Mouse (Mus musculus) small intestine, adult 2 months (tissue): ENCODE measurements around the gene Scaf4. TPM values are rescaled to one million over a fixed set of nuclear protein-coding genes. Genes with fewer than 3 reads are reported as not detected.
"Not testable (repeated sequence)": the region's sequence is repeated elsewhere in the genome, so short reads cannot be mapped to it uniquely, and the experiment has no call there.

ENCODE experiments used
- H3K27ac ChIP-seq: fragments of 200-500 bp; 2 replicates; pipeline ENCODE4 v1.5.1; 2012; ENCODE audit warnings: low read depth, low read length, control low read depth, inconsistent platforms; ENCODE audit not compliant: insufficient read depth
- H3K27me3 ChIP-seq: fragments of 200-500 bp; 2 replicates; pipeline ENCODE4 v1.6.1; 2012; ENCODE audit warnings: mild to moderate bottlenecking, moderate library complexity, low read length, inconsistent platforms; ENCODE audit not compliant: control insufficient read depth, insufficient read depth
- H3K36me3 ChIP-seq: fragments of 200-500 bp; 2 replicates; pipeline ENCODE4 v1.6.1; 2012; ENCODE audit warnings: mild to moderate bottlenecking, low read length, control low read depth, inconsistent platforms; ENCODE audit not compliant: control insufficient read depth, insufficient read depth
- H3K4me1 ChIP-seq: fragments of 200-500 bp; 2 replicates; pipeline ENCODE4 v1.6.1; 2012; ENCODE audit warnings: low read length, inconsistent platforms, mixed read lengths; ENCODE audit not compliant: control insufficient read depth, insufficient read depth, insufficient read length
- H3K4me3 ChIP-seq: fragments of 200-500 bp; 2 replicates; pipeline ENCODE4 v1.5.1; 2012; ENCODE audit warnings: low read depth, mild to moderate bottlenecking, control low read depth, inconsistent platforms, low read length, moderate library complexity
- CTCF ChIP-seq: fragments of 200-500 bp; IDR thresholded peaks from 2 replicates; pipeline ENCODE4 v1.5.1; 2012; ENCODE audit warnings: low read depth, mild to moderate bottlenecking, control low read depth, inconsistent platforms, low read length, moderate library complexity, mixed read lengths; ENCODE audit not compliant: insufficient replicate concordance, insufficient read length; ENCODE audit errors: extremely low read depth
- POLR2A ChIP-seq: fragments of 200-500 bp; IDR thresholded peaks from 2 replicates; pipeline ENCODE4 v1.6.1; 2012; ENCODE audit warnings: low read depth, mild to moderate bottlenecking, control low read depth, inconsistent platforms, low read length, moderate library complexity
- WGBS: fragments of 180-500 bp; shearing (Covaris S2); methylation state at CpG from one replicate; pipeline ENCODE4 v1.1.7; 2018; 5-methylcytosine and 5-hydroxymethylcytosine counted together
- polyA plus RNA-seq: library from polyadenylated mRNA; depleted of rRNA; stranded (reverse); fragments of >200 nt; gene quantifications from 2 replicates; pipeline ENCODE4 v1.2.3, GENCODE M21; 2012

Gene Scaf4
- polyA plus RNA-seq, 1 experiment: 43.4 TPM

GRCm38 (mm10) chr16:90252521-90252920, 31.8 kb downstream of the Scaf4 start:
- Histone ChIP-seq H3K36me3 (peaks cover 65% of the 10 kb centered on the region), H3K4me1 (no peaks in the 10 kb centered on the region), H3K27ac (no peak overlapping the region), H3K4me3 (no peak overlapping the region), H3K27me3 (no peaks in the 10 kb centered on the region)
- TF ChIP-seq CTCF (no peak), POLR2A (no peak)
- 82% methylated on average over 2 of the region's 2 CpGs for WGBS

GRCm38 (mm10) chr16:90251256-90251655, 33.0 kb downstream of the Scaf4 start:
- not testable (repeated sequence) for H3K27ac ChIP-seq, H3K4me1 ChIP-seq, H3K4me3 ChIP-seq, H3K27me3 ChIP-seq
- 90% methylated on average over 3 of the region's 3 CpGs for WGBS
- peaks cover 64% of the 10 kb centered on the region for H3K36me3 ChIP-seq

- WGBS: 90% methylated on average over 7 of the region's 7 CpGs
Observed at GRCm38 (mm10) chr16:90250099-90250498, 34.2 kb downstream of the Scaf4 start.

GRCm38 (mm10) chr16:90242426-90243304, 41.6 kb downstream of the Scaf4 start:
- no peak overlapping the region for H3K4me3 ChIP-seq
- H3K27ac ChIP-seq: no peak overlapping the region
- H3K4me1 ChIP-seq: no peaks in the 10 kb centered on the region
- WGBS: 82% methylated on average over 17 of the region's 17 CpGs
- TF ChIP-seq CTCF: no peak
- TF ChIP-seq POLR2A: no peak
- H3K27me3 ChIP-seq: no peaks in the 10 kb centered on the region
- peaks cover 70% of the 10 kb centered on the region for H3K36me3 ChIP-seq

More at GRCm38 (mm10) chr16:90250099-90250498, 34.2 kb downstream of the Scaf4 start:
- Histone ChIP-seq H3K36me3 (peaks cover 70% of the 10 kb centered on the region), H3K27me3 (no peaks in the 10 kb centered on the region), H3K4me1 (no peaks in the 10 kb centered on the region), H3K27ac (no peak overlapping the region), H3K4me3 (no peak overlapping the region)
- no peak for TF ChIP-seq POLR2A
- no peak for TF ChIP-seq CTCF

GRCm38 (mm10) chr16:90241875-90242274, 42.4 kb downstream of the Scaf4 start:
- TF ChIP-seq CTCF: no peak
- TF ChIP-seq POLR2A: no peak
- Histone ChIP-seq H3K4me3 (no peak overlapping the region), H3K27me3 (no peaks in the 10 kb centered on the region), H3K36me3 (peaks cover 66% of the 10 kb centered on the region), H3K4me1 (no peaks in the 10 kb centered on the region), H3K27ac (no peak overlapping the region)
- WGBS: 82% methylated on average over 4 of the region's 4 CpGs

GRCm38 (mm10) chr16:90239128-90239746, 45.1 kb downstream of the Scaf4 start:
- Histone ChIP-seq H3K27me3 (no peaks in the 10 kb centered on the region), H3K27ac (no peak overlapping the region), H3K4me1 (no peaks in the 10 kb centered on the region), H3K4me3 (no peak overlapping the region), H3K36me3 (peaks cover 46% of the 10 kb centered on the region)
- WGBS: 81% methylated on average over 6 of the region's 6 CpGs
- TF ChIP-seq CTCF: no peak
- no peak for TF ChIP-seq POLR2A

- TF ChIP-seq POLR2A (no peak), CTCF (no peak)
- Histone ChIP-seq H3K36me3 (peaks cover 21% of the 10 kb centered on the region), H3K27ac (no peak overlapping the region), H3K4me1 (no peaks in the 10 kb centered on the region), H3K27me3 (no peaks in the 10 kb centered on the region), H3K4me3 (no peak overlapping the region)
- 87% methylated on average over 3 of the region's 3 CpGs for WGBS
Observed at GRCm38 (mm10) chr16:90235188-90235587, 49.1 kb downstream of the Scaf4 start.
